Mouse (Mus musculus): Measurements from ENCODE around the gene Ppp2r2c.
A peak's percentile ranks its signal among the peaks of the same experiment; 100 is the strongest.
"Not testable (repeated sequence)": the region's sequence is repeated elsewhere in the genome, so short reads cannot be mapped to it uniquely, and the experiment has no call there.

Ppp2r2c gene

DNA sequence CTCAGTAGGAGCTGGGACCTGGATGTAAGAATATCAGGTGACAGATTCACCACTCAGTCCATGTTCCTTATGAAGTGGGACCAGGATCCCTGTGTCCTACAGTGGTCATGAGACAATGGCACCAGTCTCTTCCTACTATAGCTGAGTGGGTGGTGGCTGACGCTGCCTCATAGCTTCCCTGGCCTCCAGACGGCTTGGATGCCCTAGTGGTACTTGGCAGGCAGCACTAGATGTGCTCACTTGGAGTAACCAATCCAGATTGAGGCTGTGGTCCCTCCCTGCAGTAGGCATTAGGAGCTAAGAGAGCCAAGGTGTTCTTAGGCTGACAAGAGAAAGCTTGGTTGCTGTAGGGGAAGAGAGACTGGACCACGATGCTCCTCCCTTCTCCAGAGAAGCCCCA lies 61.1 kb downstream of the Ppp2r2c start:
- no peak for DNase-seq (ENCODE audit: low spot score)

DNA sequence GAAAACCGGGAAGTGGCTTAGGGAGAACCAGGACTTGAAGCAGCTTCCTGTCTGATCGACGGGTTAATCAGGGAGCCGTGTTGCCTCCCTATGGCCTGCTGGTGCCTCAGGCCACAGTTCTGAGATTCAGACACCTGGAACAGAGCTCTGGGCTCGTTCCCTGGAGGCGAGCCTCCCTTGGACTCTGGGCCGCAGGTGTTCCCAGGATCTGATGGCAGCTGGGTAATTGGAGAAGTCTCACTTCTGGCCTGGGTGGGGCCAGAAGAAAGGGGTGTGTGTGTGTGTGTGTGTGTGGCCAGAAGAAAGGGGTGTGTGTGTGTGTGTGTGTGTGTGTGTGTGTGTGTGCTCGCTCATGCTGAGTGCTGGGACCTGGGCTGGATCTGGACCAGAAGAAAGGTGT lies 65.1 kb downstream of the Ppp2r2c start:
- DNase-seq (ENCODE audit: low spot score) = no peak

DNA sequence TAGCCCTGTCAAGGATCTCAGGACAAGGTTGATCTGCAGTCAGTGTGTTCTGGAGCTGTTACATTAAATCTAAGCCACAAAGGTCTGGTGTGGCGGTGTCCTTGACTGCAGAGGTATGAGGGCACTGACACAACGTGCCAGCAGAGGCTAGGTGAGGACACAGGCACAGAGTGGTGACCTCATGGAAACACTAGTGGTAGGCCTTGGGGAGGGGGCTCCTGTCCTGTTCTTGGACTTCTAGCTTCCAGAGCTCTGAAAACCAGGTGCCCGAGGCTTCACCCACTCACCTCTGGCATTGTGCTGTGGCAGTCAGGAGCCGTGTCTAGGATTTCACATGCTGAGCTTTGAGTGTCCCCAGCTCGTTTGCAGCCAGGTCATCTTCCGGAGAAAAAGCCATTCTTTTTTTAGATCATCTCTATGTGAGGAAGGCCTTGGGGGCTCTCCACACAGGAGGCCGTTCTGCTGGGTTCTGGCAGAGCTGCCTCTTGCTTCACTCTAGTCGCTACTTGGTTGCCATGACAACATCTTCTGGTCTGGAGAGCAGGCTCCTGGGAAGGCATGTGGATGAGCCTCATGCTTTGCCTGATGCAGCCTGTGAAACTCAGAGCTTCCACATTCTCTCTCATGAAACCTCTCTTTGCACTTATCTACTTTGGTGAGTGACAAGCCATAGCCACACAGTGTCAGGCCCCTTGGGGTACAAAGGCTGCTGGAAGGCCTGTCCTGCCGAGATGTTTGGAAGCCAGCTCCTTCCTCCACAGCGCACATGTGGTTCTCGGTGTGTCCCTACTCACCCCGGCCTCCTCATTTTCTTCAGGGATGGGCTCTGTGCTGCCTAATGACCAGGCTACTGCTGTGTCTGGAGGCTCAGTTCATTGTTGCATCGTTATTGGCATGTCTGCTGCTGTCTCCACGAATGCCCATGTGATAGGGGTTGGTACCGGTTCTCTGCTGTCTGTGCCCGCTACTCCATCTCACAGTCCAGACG lies 67.5 kb downstream of the Ppp2r2c start:
- no peak for DNase-seq (ENCODE audit: low spot score)

GRCm38 (mm10) chr5:36936548-36936947 lies 68.2 kb downstream of the Ppp2r2c start:
- no peak for DNase-seq (ENCODE audit: low spot score)

DNA sequence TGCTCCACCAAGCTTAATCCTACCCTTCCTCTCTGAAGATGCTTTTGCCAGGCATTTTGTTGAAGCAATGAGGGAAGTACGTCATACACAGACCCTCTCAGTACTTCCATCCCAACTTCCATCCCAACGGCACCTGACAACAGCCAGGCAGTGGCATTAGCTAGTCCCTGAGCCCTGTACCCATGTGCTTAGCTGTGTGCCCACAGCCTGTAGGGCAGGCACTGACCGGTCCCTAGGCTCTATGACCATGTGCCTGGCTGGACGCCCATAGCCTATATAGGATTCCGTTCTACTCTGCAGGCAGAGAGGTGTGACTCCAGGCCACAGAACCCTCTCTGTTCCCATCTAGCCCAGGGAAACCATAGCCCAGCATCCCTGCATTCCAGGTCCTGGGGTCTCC lies 69.7 kb downstream of the Ppp2r2c start:
- no peak for DNase-seq (ENCODE audit: low spot score)

GRCm38 (mm10) chr5:36938991-36939390 lies 70.7 kb downstream of the Ppp2r2c start:
- not testable (repeated sequence) for DNase-seq (ENCODE audit: low spot score)

GRCm38 (mm10) chr5:36942446-36942845 lies 74.1 kb downstream of the Ppp2r2c start:
- no peak for DNase-seq (ENCODE audit: low spot score)

DNA sequence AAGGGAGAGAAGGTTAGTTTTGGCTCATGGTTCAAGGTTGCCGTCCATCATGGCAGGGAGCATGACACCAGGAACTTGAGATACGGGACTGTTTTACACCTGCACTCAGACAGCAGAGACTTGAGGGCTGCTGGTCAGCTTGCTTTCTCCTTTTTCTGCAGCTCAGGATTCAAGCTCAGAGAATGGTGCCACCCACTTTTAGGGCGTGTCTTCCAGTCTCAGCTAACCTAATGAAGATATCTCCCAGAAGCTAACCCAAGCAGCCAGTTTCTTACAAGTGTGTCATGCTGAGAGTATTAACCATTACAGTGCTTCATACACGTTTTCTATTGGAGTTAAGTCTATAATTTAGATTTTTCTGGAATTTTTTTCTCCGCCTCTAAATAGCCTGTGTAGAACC lies 76.2 kb downstream of the Ppp2r2c start:
- DNase-seq (ENCODE audit: low spot score) = no peak

- no peak for DNase-seq (ENCODE audit: low spot score)
These were observed 76.9 kb downstream of the Ppp2r2c start for GRCm38 (mm10) chr5:36945102-36945701.

DNA sequence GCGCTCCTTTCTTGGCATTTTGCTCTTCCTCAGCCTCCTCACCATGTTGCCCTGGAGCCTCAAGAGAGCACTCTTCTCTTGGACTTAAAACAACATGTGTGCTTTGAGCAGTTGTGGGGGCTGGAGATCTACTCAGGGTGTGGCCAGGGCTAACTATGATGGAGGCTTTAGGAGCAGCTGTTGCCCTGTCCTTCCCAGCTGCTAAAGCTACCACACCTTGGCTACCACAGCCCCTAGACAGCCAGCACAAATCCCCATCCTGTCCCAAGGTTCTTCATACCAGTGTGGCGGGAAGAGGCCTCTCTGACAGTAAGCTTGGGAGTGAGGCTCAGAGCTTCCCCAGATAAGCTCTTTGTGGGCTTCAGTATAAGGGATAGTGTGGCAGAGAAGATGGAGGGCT lies 77.4 kb downstream of the Ppp2r2c start:
- no peak for DNase-seq (ENCODE audit: low spot score)

GRCm38 (mm10) chr5:36946445-36946844 lies 78.1 kb downstream of the Ppp2r2c start:
- DNase-seq (ENCODE audit: low spot score) = no peak

DNA sequence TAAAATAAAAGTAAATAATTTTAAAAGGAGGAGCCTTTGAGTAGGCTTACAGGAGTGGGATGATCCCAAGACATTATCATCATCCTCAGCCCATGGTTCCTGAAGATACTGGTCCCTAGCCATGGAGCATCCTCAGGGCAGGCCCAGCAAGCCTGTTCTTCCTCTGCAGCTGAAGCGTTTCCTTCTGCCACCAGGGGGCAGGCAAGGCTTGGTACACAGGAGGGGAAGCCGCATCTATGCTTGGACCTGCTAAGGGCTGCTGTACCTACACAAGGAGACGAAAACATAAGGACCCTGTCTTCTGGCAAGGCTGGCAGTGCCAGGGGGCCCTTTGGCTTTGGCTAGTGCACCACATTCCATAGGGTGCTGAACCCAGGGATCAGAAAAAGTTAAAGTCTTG lies 80.5 kb downstream of the Ppp2r2c start:
- peak; percentile 47 for DNase-seq (ENCODE audit: low spot score)

DNA sequence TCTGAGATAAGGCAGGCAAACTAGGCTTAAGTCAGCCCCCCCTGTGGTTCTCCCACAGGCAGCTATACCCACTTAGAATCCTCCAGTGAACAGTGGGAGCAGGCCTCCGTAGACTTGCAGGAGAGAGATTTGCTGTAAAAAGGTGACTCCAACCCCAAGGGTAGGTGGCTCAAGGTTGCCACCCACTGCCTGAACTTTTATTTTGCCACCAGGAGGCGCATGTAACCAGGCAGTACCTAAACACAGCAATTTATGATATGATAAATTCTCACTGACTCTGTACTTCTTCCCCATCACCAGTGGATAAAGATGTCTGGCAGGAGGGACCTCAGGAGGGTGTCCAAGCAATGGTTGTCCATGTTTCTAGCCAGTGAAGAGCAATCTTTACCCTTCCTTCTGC lies 82.6 kb downstream of the Ppp2r2c start:
- DNase-seq (ENCODE audit: low spot score) = no peak

DNA sequence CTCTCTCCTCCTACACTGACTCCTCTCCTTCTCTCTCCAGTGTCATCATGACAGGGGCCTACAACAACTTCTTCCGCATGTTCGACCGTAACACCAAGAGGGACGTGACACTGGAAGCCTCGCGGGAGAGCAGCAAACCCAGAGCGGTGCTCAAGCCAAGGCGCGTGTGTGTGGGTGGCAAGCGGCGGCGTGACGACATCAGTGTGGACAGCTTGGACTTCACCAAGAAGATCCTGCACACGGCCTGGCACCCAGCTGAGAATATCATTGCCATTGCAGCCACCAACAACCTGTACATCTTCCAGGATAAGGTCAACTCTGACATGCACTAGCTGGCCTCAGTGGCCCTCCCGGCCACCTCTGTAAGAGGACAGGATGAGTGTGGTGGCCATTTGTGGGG lies 84.0 kb downstream of the Ppp2r2c start:
- DNase-seq (ENCODE audit: low spot score) = no peak

DNA sequence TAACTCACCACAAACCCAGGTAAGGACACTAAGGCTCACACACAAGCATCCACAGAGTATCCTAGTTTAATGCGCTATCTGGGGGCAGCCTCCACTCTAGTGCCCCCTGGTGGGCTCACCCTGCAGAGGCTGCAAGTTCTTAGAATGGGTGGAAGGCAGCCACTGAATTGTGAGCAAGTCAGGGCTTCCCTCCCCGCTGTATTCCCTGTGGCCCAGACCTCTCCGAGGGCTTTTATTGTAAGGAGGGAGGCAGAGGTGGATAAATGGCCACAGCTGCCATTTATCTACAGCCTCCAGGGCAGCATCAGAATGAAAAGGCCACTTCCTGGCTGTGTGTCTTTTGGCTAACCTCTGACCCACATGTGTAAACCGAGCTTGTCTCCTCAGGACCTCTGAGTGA lies 87.1 kb downstream of the Ppp2r2c start:
- no peak for DNase-seq (ENCODE audit: low spot score)

DNA sequence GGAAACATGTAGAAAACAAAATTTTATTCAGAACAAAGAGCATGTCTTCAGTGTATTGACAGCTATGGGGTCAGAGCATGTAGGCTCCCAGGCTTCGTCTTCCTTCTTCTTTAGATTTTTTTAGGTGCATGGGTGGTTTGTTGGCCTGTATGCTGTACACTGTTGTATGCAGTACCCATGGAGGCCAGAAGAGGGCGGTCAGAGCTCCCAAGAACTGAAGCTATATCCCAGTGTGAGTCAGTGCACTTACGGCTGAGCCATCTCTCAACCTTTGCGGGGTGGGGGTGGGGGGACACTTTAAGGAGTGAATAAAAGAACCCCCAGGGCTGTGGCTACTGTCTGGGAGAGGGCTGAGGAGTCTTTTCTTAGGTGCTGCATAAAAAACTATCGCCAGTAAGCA lies 90.5 kb downstream of the Ppp2r2c start:
- DNase-seq (ENCODE audit: low spot score) = peak; percentile 29

- DNase-seq (ENCODE audit: low spot score) = no peak
These were observed 92.2 kb downstream of the Ppp2r2c start for GRCm38 (mm10) chr5:36960501-36960900.

GRCm38 (mm10) chr5:36971587-36971986 lies 103.3 kb downstream of the Ppp2r2c start:
- no peak for DNase-seq (ENCODE audit: low spot score)

- DNase-seq (ENCODE audit: low spot score) = no peak
These were observed 107.0 kb downstream of the Ppp2r2c start for GRCm38 (mm10) chr5:36975336-36975735.

DNA sequence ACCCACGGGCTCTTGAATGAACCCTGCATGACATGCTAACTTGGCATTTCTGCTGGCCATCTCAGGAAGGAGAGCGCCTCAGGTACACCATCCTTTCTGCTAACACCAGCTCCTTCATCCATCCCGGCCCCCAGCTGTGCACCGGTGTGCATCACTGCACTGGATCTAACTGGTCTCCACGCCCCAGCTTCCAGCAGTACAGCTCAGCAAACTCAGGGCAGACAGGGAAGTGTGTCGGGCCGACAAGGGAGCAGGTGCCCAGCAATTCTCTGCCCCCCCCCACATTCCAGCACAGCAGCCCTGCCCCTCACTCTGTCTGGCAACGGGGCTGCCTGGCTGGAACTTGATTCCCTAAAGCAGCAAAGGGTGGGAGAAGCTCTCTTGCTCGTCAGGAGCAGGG lies 109.5 kb downstream of the Ppp2r2c start:
- DNase-seq (ENCODE audit: low spot score) = no peak

DNA sequence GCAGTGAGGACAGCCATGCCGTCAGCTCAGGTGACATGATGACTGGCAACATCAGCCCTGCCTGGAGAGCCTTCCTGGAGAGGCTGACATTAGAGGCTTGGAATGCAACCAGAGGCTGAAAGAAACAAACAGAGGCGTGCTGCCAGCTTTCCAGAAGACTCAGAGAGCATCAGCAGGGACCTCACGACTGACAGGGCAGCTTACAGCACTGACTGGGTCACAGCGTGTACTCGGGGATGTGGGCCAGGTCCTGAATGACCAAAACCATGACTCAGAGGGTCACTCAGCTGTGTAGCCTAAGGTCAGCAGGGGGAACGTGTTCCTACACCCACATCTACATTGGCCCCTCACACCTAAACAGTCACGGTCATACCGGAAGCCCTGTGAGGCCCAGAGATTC lies 110.7 kb downstream of the Ppp2r2c start:
- DNase-seq (ENCODE audit: low spot score) = no peak

DNA sequence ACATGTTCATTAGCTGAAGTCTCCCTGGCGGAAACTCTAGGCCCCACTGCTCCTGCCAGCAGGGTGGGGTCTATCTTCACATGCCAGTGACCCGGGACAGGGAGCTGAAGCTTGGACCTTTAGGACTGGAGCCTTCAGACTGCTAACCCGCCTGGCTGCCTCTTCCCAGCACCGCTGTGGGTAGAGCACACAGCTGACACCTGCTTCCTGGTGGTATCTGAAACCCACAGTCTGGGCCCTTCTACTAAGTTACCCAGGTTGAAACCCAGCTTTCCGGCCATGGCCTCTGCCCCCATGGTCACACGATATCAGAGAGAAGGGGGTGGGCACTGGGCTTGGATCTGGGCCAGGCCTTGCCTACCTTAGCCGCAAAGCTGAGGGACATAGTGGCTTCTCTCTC lies 111.3 kb downstream of the Ppp2r2c start:
- DNase-seq (ENCODE audit: low spot score) = no peak

- DNase-seq (ENCODE audit: low spot score) = no peak
These were observed 114.0 kb downstream of the Ppp2r2c start for GRCm38 (mm10) chr5:36982271-36982670.

DNA sequence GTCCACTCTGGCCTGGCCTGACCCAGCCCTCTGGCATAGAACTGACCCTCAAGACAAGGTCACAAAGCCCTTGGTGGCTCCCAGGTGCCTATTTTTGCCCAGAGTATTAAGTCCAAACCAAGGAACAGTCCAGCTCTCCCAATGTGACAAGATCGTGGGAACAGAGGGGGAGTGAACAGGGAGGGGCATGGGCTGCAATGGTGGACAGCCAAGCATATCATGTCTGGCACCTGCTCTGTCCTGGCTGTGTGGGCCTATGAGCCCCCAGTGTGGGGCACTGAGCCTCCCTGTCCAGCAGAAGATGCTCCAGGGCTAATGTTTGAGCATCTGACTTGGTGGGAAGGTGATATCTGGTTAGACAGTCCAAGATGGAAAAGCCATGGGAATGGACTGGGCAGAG lies 118.3 kb downstream of the Ppp2r2c start:
- no peak for DNase-seq (ENCODE audit: low spot score)

Data from ovary, postnatal 10 days (tissue).